Mouse (Mus musculus) spleen, adult 2 months (tissue): ENCODE data around the gene Tsku.
A peak's percentile ranks its signal among the peaks of the same experiment; 100 is the strongest.

ENCODE experiments used
- CTCF ChIP-seq: fragments of 200-500 bp; IDR thresholded peaks from 2 replicates; pipeline ENCODE4 v1.5.1; 2011; ENCODE audit warnings: mild to moderate bottlenecking, inconsistent platforms; ENCODE audit not compliant: insufficient read depth, insufficient read length, insufficient replicate concordance; ENCODE audit errors: extremely low read depth
- POLR2A ChIP-seq: fragments of 200-500 bp; IDR thresholded peaks from 2 replicates; pipeline ENCODE4 v1.6.1; 2011; ENCODE audit warnings: low read depth, low read length, inconsistent platforms

- peak; percentile 73; the same call in 1 of the 2 replicates for TF ChIP-seq CTCF
- TF ChIP-seq POLR2A, result no peak
These were observed 19.7 kb downstream of the Tsku start for GRCm38 (mm10) chr7:98341475-98341874.
